Mouse (Mus musculus): Measurements from ENCODE around the gene Scoc.

Gene Scoc

GRCm38 (mm10) chr8:83406836-83407235, 51.4 kb downstream of the Scoc start:
- intact Hi-C loops (cut with DNase I) = no loop called here

- intact Hi-C loops (cut with DNase I) = no loop called here
Observed at GRCm38 (mm10) chr8:83405548-83405947, 52.6 kb downstream of the Scoc start.

- intact Hi-C loops (cut with DNase I) = no loop called here
Observed at GRCm38 (mm10) chr8:83397726-83398125, 60.5 kb downstream of the Scoc start.

GRCm38 (mm10) chr8:83396680-83397079, 61.5 kb downstream of the Scoc start:
- intact Hi-C loops (cut with DNase I) = no loop called here

- intact Hi-C loops (cut with DNase I) = no loop called here
Observed at GRCm38 (mm10) chr8:83394325-83394724, 63.9 kb downstream of the Scoc start.

- intact Hi-C loops (cut with DNase I) = no loop called here
Observed at GRCm38 (mm10) chr8:83392521-83392920, 65.7 kb downstream of the Scoc start.

- intact Hi-C loops (cut with DNase I) = no loop called here
Observed at GRCm38 (mm10) chr8:83390006-83390701, 68.0 kb downstream of the Scoc start.

- intact Hi-C loops (cut with DNase I) = no loop called here
Observed at GRCm38 (mm10) chr8:83389316-83390005, 68.7 kb downstream of the Scoc start, which contains the start of gene Clgn. TSS of gene Clgn (plus strand) at chr8:83389867.

- intact Hi-C loops (cut with DNase I) = no loop called here
Observed at GRCm38 (mm10) chr8:83382850-83383249, 75.3 kb downstream of the Scoc start.

- intact Hi-C loops (cut with DNase I) = no loop called here
Observed at GRCm38 (mm10) chr8:83381016-83381415, 77.2 kb downstream of the Scoc start.

- intact Hi-C loops (cut with DNase I) = no loop called here
Observed at GRCm38 (mm10) chr8:83380141-83380540, 78.0 kb downstream of the Scoc start.
